Mouse (Mus musculus) megakaryocyte, embryonic 14.5 days (primary cell): Measurements from ENCODE around the gene Mettl16.

Experiments
- FLI1 ChIP-seq: IDR thresholded peaks from 2 replicates; pipeline ENCODE4 v1.6.1; 2012; ENCODE audit warnings: low read length, inconsistent platforms, mixed read lengths
- GATA1 ChIP-seq: IDR thresholded peaks from 3 replicates; pipeline ENCODE4 v1.6.1; 2012; ENCODE audit warnings: mixed read lengths, low read length, inconsistent platforms, borderline replicate concordance

GRCm38 (mm10) chr11:74857756-74858155, 87.1 kb downstream of the Mettl16 start:
- no peak for TF ChIP-seq FLI1
- no peak for TF ChIP-seq GATA1
